Mouse (Mus musculus) WW6 (cell line): ENCODE data around the gene Smarcc1.
A peak's percentile ranks its signal among the peaks of the same experiment; 100 is the strongest.

Source experiments
- DNase-seq: peaks from one replicate; pipeline ENCODE4 v3.0.0-alpha.2; 2013; ENCODE audit warnings: low read depth, low spot score

Gene Smarcc1

DNA sequence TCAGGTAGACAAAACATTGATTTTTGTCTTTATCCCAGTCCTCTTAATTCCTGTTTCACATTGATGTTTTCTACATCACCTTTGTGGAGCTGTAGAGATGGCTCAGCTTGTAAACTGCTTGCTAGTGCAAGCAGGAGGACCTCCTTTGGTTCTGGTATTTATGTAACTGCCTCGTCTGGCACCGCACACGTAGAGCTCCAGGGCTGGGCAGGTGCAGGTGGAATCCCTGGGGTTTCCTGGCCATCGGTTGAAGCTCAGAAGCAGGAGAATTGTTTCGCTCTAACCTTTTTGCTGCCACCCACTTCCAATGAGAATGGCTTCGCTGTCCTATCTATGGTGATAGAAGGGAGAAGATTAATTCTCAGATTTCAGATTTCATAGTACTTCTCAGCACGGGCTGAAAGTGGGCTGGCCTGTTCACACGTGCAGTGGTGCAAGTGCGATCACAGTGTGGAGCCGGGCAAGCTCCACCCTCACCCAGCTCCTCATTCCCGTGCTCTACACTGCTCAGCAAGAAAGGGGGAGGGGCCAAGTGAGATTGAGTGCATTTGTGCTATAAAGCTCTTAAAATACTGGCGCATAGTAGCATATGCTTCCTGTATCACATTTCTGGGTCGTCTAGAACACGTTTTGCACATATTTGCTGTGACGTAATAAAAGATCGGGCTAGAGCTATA lies 113.0 kb downstream of the Smarcc1 start:
- no peak for DNase-seq

DNA sequence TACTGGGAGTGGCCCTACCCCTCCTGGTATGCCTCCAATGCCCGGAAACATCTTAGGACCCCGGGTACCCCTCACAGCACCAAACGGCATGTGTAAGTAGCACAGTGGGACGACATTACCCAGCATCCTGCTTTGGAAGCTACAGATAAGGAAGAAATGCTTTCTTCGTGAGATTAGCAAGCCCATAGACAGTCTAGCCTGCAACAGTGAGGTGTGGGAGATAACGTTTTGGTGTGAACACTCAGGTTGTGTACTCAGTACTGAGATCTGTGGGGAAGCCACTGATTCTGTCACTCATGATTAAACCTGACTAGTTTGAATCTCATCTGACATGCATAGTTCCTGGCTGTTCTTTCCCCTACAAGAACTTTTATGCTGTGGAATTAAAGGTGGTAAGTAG lies 117.5 kb downstream of the Smarcc1 start:
- DNase-seq: no peak

DNA sequence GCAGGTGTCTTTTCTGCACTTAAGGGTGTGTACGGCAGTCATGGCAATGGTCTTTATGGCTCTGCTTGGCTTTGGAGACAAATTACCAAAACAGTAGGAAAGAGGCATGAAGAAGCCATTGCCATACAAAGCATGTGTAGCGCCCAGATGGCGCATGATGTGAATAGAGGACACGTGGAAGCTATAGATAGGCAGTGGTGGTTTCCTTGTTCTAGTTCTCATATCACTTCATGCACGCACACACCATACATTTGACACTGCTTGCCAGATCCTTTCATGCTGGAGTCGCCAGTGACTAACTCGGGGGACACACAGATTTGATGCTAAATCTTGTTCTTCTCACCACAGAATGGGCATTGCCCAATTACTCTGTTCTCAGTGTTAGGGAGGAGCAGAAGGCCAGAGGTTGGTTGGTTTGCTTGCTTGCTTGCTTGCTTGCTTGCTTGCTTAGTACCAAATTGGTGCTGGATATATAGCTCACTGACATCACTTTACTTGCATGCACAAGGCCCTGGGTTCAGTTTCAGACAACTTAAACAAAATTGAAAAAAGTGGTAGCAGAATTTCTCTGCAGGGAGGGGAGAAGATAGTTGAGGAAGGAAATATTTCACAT lies 125.8 kb downstream of the Smarcc1 start, which contains the start of gene Cspg5:
Gene Cspg5, plus strand, starts transcription at position 563 of the 613 bp plus-strand sequence.
- no peak for DNase-seq

DNA sequence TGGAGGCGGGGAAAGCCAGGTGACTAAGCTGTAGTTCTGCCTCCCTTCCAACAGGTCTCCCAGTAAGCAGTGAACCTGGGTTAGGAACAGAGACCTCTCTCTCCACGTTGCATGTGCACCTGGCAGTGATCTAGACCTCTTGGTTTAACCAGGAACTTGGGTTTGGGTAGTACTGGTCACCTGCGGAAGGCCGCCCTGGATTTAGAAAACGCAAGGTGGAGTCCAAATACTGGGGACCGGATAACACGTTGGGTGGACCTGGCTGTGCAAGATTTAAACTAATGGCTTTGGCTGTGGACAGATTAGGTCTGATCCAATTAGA lies 127.0 kb downstream of the Smarcc1 start:
- no peak for DNase-seq

DNA sequence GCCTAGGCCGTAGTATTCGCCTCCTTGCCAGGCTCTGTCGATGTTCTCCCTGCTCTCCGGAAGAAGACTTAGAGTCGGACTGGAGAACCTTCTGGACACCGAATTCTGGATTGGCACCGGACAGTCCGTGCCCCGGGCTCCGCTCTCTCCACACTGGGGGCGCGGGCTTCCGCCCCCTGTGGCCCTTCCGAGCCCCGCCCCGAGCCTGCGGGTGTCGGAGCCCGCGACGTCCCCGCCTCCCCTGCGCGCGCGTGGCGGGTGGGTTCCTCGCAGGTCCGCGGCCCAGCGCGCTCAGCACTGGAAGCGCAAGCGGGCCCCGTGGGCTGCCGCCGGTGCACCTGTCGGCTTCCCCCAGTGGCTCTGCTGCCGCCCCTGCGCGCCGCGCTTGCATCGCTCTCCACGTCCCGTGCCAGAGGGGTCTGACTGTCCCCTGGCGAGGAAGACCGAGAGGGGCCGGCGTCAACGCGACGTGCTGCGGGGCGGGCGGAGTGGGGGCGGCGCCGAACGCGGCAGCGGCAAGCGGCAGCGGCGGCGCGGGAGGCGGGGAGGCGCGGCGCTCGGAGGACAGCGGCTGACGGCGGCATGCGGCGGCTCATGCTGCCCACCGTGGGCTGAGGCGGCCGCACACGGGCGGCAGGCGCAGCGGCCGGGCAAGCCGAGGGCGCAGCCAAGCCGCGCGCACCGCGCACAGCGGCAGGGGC lies 127.5 kb downstream of the Smarcc1 start:
- no peak for DNase-seq

DNA sequence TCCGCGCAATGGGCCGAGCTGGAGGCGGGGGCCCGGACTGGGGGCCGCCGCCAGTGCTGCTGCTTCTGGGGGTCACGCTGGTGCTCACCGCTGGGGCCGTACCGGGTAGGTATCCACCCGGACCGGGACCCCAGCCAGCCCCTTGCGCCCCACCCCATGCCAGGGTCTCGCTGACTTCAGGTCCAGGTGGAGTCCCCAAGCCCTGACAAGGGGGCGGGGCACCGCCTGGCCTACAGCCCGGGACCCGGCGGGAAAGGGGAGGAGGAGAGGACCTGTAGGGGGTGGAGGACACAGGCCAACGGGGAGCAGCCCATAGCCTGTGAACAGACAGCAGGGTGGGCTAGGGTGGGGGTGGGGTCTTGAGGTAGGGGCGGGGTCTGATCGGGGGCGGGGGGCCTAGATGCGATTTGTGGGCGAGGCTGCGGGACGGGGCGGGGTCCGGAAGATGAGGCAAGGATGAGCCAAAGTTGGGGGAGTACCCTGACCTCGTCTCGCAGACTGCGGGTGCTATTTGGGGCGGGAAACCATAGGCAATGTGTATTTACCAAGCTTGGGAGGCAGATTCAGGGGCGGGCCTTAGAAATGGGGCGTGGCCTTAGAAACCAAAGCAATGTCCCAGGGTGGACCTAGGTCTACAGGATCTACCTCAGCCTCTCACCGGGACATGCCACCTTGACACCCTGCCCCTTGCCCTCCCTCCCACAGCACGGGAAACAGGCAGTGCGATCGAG lies 128.2 kb downstream of the Smarcc1 start:
- DNase-seq: no peak

DNA sequence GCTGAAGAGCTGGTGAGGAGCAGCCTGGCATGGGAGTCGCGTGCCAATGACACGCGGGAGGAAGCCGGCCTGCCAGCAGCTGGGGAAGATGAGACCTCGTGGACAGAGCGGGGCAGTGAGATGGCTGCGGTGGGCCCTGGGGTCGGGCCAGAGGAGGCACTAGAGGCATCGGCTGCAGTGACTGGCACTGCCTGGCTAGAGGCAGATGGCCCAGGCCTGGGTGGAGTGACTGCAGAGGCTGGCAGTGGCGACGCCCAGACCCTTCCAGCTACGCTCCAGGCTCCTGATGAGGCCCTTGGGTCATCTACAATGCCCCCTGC lies 128.8 kb downstream of the Smarcc1 start:
- no peak for DNase-seq

DNA sequence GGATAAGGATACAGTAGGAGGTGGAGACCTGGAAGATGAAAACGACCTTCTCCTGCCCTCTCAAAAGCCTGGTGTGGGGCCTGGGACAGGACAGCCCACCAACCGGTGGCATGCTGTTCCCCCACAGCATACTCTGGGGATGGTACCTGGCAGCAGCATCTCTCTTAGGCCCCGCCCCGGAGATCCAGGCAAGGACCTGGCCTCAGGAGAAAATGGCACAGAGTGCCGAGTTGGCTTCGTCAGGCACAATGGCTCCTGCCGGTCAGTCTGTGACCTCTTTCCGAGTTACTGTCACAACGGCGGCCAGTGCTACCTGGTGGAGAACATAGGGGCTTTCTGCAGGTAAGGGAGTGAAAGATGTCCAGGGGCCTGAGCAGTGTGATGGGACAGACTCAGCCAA lies 129.5 kb downstream of the Smarcc1 start:
- no peak for DNase-seq

DNA sequence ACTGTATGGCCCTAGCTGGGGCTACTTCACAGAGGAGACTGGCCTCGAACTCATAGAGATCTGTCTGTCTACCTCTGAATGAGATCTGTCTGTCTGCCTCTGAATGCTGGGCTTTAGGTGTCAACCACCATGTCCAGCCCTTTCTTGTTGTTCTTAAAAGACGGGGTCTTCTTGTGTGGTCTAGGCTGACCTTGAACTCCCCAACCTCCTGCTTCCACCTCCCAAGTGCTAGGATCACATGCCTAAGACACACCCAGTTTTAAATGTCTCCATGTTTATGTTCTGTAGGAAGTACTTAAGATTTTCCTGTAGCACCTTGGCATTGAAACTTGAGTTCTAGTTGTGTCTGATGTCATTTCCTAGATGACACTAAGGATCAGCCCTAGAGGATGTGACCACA lies 131.4 kb downstream of the Smarcc1 start:
- DNase-seq: no peak

DNA sequence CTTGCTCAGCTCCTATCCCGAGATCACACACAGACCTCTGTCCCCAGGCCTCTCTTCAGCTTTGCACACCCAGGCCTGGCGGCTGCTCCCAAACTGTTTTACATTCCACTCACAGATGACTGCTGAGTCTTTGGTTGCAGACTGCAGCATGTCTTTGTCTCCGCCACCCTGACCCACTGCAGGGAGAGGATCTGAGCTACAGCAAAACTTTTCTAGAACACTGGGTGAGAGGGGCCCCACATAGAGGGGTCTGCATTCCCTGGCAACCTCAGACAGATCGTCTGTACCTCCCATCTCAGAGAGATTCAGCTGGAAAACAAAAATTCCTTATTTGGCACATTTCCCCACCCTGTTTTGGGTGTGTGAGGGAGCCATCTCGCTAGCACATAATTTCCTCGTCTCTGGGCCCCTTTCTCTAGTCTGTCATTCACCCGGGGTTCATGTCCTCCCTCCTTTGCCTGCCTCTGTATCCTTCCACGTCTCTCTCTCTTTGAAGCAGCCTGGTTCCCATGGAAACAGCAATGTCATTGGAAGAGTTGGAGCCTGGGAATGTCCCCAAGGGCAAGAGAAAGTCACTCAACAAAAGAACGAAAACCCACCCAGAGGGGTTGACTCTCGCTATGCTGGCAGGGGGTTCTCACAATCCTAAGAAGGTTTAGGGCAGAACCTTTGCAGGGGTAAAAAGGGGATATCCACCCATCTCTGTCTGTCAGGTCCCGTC lies 132.5 kb downstream of the Smarcc1 start:
- DNase-seq: no peak

DNA sequence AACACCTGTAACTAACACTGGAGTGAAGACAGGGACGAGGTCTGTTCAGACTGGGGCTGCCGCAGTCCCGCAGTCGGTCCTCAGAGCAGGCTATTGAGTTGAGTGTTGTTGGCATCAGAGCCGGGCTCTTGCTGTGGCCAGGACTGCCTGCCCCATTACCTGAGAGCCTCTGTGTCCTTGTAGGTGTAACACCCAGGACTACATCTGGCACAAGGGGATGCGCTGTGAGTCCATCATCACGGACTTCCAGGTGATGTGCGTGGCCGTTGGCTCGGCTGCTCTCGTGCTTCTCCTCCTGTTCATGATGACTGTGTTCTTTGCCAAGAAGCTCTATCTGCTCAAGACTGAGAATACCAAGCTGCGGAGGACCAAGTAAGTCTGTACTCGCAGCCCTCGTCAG lies 133.3 kb downstream of the Smarcc1 start:
- DNase-seq: no peak

DNA sequence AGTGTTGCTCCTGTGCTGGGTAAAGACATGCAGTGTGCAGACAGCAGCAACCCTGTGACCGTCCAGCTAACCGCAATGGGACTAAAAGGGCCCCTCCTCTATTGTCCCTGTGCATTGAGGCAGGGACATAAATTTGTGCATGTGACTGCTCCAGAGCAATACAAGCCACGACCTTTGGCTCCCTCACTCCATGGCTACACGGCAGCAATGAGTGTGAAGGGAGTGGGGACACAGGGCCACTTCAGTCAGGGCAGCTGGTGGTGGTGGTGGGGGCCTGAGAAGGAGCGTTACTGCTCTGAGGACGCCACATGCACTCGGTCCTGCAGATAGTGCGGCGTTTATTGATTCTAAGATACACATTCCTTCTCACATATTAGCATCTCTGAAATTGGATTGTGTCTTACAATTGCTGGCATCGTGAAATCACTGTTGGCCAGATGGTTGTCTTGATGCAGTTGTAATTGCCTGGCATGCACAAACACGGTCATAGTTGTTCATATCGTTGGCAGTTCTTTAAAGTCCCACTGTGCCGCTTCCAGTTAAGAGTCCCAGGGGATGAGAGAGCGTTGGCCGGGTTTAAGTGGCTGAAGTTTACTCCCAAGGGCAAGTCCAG lies 138.0 kb downstream of the Smarcc1 start:
- no peak for DNase-seq

DNA sequence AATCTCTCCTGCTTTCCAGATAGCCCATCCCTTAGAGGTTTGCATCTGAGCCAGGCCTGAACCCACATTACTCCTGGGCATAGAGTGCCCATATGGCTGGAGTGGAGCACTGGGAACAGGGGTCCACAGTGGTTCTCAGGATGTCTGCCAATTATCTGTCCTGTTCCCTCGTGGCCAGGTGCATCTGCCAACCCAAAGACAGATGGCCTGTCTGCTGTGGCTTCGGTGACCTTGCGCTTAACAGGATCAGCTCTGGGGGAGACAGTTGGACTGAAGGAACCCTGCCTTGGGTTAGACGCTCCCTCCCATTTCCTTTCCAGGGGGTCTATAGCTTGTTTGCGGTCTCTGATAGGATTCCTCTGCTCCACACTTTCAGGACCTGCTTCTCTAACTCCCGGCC lies 141.1 kb downstream of the Smarcc1 start:
- DNase-seq: no peak

DNA sequence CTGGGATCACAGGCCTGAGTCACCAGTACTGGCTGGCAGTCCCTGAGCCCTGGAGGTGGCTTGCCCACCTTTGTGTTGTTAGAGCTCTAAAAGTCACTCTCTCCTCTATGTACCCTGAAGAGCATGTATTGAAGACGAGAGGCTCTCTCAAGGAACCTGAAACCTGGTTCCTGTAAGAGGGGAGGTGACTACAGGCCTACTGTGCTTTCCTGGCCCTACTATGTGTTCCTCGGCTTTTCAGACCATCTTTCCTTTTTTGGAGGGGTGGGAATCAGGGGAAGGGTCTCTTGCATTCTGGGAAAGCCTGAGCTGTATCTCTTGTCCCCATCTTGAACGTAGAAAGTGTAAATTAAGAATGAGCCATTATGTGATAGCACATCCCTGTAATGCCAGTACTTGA lies 141.6 kb downstream of the Smarcc1 start:
- DNase-seq: no peak

DNA sequence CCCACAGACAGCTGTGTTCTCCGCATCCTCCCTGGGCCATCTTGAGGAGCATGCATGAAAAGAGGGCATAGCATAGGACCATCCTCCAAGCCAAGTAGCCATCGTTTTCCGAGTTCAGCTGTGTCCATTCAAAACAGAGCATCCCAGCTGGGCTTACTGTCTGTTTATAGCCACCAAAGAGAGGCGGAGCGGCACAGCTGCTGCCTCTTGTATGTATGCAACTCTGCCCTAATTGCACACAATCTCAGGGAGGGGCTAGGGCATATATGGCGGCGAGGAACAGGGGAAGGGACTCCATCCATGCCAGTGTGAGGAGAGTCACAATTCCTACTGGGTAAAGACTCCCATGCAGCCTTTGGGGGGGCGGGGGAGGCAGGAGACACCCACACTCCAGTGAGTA lies 145.7 kb downstream of the Smarcc1 start:
- DNase-seq: no peak

DNA sequence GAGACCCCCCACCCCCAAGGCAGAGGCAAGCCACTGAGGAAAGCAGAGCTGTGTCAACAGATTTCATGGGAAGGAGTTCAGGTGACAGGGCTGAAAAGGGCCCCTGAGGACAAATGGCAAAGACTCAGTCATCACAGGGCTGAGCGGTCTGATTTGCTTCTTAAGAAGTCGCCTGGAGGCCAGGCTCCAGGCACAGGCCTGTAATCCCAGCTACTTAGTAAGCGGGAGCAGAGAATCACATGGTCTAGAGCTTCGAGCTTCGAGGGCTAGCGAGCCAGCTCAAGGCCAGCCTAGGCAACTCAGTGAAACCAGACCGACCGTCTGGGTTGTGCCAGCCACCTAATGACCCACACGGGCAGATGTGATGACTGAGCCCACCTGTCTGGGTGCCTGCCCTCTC lies 147.5 kb downstream of the Smarcc1 start:
- DNase-seq: no peak

DNA sequence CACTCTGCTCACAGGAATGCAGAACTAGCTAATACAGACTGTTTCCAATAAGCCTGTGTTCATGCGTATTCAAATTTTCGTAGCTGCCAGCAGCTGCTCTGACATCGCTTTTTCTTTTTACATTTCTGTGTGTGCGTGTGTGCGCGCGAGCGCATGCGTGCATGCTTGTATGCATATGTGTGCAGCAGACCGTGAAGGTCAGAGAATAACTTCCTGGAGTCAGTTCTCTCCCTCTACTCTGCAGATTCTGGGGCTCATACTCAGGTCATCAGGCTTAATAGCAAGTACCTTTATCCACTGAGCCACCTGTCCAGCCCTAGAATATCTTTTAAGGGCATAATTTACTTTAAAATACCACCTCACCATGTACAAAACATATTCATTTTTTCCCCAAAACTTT lies 150.9 kb downstream of the Smarcc1 start:
- no peak for DNase-seq

DNA sequence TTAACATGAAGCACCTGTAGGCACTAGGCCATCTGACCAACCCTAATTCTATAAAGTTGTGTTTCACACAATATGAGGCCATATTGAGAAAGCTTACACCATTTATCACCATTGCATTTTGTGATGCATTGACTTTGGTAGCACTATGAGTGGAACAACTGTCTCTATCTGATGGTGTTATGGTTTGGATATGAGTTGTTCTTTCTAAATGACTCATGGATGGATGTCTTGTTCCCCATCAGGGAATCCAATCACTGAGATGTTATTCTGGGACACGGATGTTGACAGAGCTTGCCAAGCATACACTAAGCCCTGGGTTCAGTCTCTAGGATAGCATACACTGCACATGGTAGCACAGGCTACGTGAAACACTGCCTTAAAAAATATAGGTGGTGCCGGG lies 154.8 kb downstream of the Smarcc1 start:
- no peak for DNase-seq

DNA sequence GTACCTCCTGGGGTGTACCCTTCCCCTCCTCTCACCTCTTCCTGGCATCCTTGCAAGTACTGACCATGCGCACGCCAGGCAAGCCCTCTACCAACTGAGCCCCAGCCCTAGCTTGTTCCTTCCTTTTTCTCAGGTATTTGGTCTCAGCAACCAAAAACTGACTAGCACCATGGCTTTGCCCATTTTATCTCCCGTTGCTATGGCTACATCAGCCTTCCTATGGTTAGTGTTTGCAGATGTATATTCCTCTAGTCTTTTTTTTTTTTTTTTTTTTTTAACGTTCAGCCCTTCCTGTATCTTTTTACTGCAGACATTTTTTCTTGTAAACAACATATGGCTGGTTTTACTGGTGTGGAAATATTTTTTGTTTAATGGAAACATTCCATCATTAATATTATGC lies 156.0 kb downstream of the Smarcc1 start:
- no peak for DNase-seq

DNA sequence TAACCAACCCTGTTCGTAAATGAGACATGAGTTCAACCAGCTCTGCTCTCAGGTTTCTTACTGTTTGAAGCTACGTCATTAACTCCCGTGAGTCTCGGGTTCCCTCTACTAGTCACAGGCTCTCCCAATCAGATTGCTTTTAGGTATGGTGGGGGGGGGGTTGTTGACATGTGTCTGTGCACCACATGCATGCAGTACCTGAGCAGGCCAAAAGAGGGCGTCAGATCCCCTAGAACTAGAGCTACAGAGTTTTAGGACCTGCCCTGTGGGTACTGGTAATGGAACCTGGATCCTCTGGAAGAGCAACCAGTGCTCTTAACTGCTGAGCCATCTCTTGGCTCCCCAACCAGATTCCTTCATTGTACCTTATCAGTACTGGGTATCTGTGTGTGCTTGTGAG lies 158.4 kb downstream of the Smarcc1 start:
- DNase-seq: peak; percentile 59

DNA sequence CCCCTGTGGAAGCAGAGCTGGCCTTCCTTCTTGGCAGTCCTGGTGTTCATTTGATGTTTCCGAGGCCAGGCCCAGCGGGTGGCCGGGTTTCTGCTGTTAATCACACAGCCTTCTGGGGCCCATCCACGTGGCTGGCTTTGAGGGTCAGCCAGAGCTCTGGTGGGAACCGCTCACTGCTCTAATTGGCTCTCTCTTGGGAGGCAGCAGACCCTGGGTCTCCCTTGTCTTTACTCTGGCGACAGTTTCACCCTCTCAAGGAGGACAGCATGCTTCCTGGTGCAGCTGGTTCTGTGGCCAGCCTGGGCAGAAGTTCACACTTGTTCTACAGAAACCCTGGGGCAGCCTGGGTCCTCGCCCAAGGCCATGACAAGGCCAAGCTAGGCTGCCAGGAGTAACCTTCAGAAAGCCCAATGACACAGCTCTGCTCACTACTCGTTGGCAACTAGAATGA lies 159.9 kb downstream of the Smarcc1 start:
- no peak for DNase-seq
